Mouse (Mus musculus) midbrain, embryonic 11.5 days (tissue): Measurements from ENCODE around the gene Eml5. TPM values are rescaled to one million over a fixed set of nuclear protein-coding genes. Genes with fewer than 3 reads are reported as not detected.

Source experiments
- ATAC-seq: fragments of 200-750 bp; cut with Nextera tagmentation; 2 replicates; pipeline ENCODE4 v1.8.0; 2017; ENCODE audit warnings: moderate TSS enrichment, moderate library complexity; ENCODE audit not compliant: low FRiP score
- DNase-seq: peaks from one replicate; pipeline ENCODE4 v3.0.0; 2015; ENCODE audit warnings: low spot score; ENCODE audit errors: missing footprints
- H3K27ac ChIP-seq: fragments of 300-500 bp; sonication (generic); 2 replicates; pipeline ENCODE4 v1.5.1; 2014; ENCODE audit warnings: low read depth, low read length
- H3K27me3 ChIP-seq: fragments of 300-500 bp; sonication (generic); 2 replicates; pipeline ENCODE4 v1.6.1; 2014; ENCODE audit warnings: mild to moderate bottlenecking, low read length, moderate library complexity, mixed read lengths; ENCODE audit not compliant: control insufficient read depth, insufficient read depth
- H3K36me3 ChIP-seq: fragments of 300-500 bp; sonication (generic); 2 replicates; pipeline ENCODE4 v1.6.1; 2014; ENCODE audit warnings: mild to moderate bottlenecking, low read length, moderate library complexity, mixed read lengths; ENCODE audit not compliant: control insufficient read depth, insufficient read depth
- H3K4me1 ChIP-seq: fragments of 300-500 bp; sonication (generic); 2 replicates; pipeline ENCODE4 v1.6.1; 2014; ENCODE audit warnings: low read length; ENCODE audit not compliant: control insufficient read depth, insufficient read depth
- H3K4me2 ChIP-seq: fragments of 300-500 bp; sonication (generic); 2 replicates; pipeline ENCODE4 v1.6.1; 2014; ENCODE audit warnings: mild to moderate bottlenecking, moderate library complexity
- H3K4me3 ChIP-seq: fragments of 300-500 bp; sonication (generic); 2 replicates; pipeline ENCODE4 v1.5.1; 2014; ENCODE audit warnings: low read depth, low read length
- H3K9ac ChIP-seq: fragments of 300-500 bp; sonication (generic); 2 replicates; pipeline ENCODE4 v1.6.1; 2014; ENCODE audit warnings: low read length
- H3K9me3 ChIP-seq: fragments of 300-500 bp; sonication (generic); 2 replicates; pipeline ENCODE4 v1.6.1; 2016; ENCODE audit warnings: low read length; ENCODE audit not compliant: control insufficient read depth
- WGBS: fragments of 180-500 bp; shearing (Covaris S2); extraction: QIAGEN DNeasy Blood & Tissue Kit; methylation state at CpG from one replicate; pipeline ENCODE4 v1.1.7; 2014; 5-methylcytosine and 5-hydroxymethylcytosine counted together
- polyA plus RNA-seq: library from polyadenylated mRNA; unstranded; fragments of >200 nt; fragmentation: Nextera tagmentation; extraction: Ambion mirVana; gene quantifications from 2 replicates; pipeline ENCODE4 v1.2.1, GENCODE M21; 2014

Eml5 gene
- polyA plus RNA-seq, 1 experiment from 2014 or later: 22.0 TPM

DNA sequence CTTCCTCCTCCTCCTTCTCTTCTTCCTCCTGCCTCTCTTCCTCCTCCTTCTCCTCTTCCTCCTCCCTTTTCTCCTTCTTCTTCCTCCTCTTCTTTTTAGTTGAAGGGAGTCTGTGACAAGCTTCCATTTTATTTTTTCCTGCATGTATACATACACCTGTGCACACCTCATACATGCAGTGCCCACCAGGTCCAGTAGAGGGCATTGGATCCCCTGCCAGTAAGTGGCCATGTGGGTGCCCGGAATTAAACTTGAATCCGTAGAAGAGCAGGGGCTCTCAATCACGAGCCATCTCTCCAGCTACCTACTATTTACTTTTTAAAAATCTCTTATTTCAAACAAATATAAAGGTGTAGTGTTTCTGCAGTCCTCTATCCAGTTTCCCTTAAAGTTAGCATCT lies 50.5 kb downstream of the Eml5 start:
- H3K27me3 ChIP-seq: no peaks in the 10 kb centered on the region
- H3K9me3 ChIP-seq: no peaks in the 10 kb centered on the region
- H3K27ac ChIP-seq: no peak overlapping the region
- ATAC-seq: no peak
- H3K4me3 ChIP-seq: no peak overlapping the region
- 45% methylated on average over 3 of the region's 3 CpGs for WGBS
- DNase-seq: no peak
- H3K36me3 ChIP-seq: peaks cover 2% of the 10 kb centered on the region; the same call in 1 of the 2 replicates
- H3K4me1 ChIP-seq: no peaks in the 10 kb centered on the region
- H3K4me2 ChIP-seq: no peak overlapping the region
- H3K9ac ChIP-seq: no peak overlapping the region

DNA sequence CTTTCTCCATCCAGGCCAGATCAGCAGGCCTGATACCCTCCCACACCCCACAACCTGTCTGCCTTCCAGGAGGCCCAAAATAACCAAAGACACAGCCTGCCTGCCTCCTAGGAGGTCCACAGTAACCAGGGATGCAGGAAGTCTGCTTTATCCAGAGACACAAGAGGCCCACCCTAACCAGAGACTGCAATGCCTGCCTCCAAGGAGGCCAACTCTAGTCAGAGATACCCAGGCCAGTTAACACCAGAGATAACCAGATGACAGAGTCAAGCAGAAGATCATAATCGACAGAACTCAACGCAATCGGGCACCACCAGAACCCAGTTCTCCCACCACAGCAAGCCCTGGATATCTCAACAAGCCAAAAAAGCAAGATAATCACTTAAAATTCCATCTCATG lies 56.5 kb downstream of the Eml5 start:
- peaks cover 4% of the 10 kb centered on the region for H3K36me3 ChIP-seq
- H3K9ac ChIP-seq: no peak overlapping the region
- 97% methylated on average over 3 of the region's 3 CpGs for WGBS
- ATAC-seq (no peak), DNase-seq (no peak)
- no peak overlapping the region for H3K4me3 ChIP-seq
- no peaks in the 10 kb centered on the region for H3K27me3 ChIP-seq
- H3K4me1 ChIP-seq: no peaks in the 10 kb centered on the region
- H3K27ac ChIP-seq: no peak overlapping the region
- no peaks in the 10 kb centered on the region for H3K9me3 ChIP-seq
- no peak overlapping the region for H3K4me2 ChIP-seq

DNA sequence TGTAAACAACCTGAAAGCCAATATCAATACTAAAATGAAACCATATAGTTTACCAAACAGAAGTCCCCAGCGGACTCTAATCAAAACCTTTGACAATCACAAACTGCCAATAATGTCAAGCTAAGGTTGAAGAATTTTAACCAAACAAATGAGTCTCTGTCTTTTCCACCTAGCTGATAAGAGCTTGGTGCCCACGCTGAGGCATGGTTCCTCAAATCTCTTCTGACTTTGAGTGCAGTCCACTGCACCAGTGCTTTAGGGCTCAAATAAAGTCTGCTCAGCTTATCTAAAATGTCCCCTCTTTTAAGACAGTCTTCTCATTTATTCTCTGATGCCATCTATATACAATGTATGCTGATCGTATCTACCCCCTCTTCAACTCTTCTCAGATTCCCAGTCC lies 61.1 kb downstream of the Eml5 start:
- H3K27ac ChIP-seq: no peak overlapping the region
- DNase-seq (no peak), ATAC-seq (no peak)
- 88% methylated on average over 3 of the region's 3 CpGs for WGBS
- H3K36me3 ChIP-seq: peaks cover 6% of the 10 kb centered on the region
- H3K27me3 ChIP-seq: no peaks in the 10 kb centered on the region
- H3K9me3 ChIP-seq: no peaks in the 10 kb centered on the region
- H3K4me2 ChIP-seq: no peak overlapping the region
- H3K4me1 ChIP-seq: no peaks in the 10 kb centered on the region
- no peak overlapping the region for H3K4me3 ChIP-seq
- H3K9ac ChIP-seq: no peak overlapping the region

DNA sequence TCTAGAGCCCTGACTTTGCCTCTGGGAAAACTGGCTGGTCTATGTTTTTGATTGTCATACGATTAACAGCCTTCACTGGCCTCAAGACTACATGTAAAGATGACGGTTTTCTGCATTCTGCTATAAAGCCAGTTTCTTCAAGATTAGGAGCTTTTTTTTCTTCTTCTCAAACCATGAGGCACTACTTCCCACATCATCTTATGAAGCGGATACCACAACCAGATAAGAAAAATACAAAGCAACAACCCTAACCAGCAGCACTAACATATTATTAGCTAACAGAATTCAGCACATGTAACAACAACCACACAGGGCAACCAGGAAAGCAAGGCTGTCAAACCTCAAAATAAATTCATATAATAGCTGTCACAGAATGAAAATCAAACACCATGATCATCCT lies 63.3 kb downstream of the Eml5 start:
- Histone ChIP-seq H3K9ac (no peak overlapping the region), H3K4me1 (no peaks in the 10 kb centered on the region), H3K9me3 (no peaks in the 10 kb centered on the region), H3K36me3 (peaks cover 6% of the 10 kb centered on the region), H3K27me3 (no peaks in the 10 kb centered on the region), H3K27ac (no peak overlapping the region), H3K4me2 (no peak overlapping the region), H3K4me3 (no peak overlapping the region)
- no peak for ATAC-seq
- WGBS: 88% methylated on average over 3 of the region's 3 CpGs
- no peak for DNase-seq

DNA sequence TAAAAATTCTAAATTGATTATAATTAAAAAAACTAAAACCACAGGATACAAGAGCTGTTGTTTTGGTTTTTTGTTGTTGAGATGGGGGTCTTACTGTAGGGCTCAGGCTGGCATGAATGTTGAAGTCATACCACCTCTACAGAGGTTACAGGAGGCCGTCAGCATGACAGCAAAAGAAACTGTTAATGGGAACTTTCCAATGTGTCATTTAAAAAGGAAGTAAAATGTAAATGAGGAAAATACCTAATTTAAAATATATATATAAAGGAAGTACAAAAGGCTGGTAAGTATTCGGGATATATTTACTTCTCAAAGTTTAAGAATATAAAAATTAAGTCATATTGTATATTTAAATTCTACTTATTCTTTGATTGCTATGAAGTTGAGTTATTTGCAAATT lies 65.8 kb downstream of the Eml5 start:
- 89% methylated on average over 2 of the region's 2 CpGs for WGBS
- Histone ChIP-seq H3K27me3 (no peaks in the 10 kb centered on the region), H3K4me1 (no peaks in the 10 kb centered on the region), H3K4me3 (no peak overlapping the region), H3K36me3 (0 out of 2 replicates have a peak, but pooled peaks cover 2% of the 10 kb centered on the region), H3K27ac (no peak overlapping the region), H3K4me2 (no peak overlapping the region), H3K9me3 (no peaks in the 10 kb centered on the region), H3K9ac (no peak overlapping the region)
- ATAC-seq (no peak), DNase-seq (no peak)

DNA sequence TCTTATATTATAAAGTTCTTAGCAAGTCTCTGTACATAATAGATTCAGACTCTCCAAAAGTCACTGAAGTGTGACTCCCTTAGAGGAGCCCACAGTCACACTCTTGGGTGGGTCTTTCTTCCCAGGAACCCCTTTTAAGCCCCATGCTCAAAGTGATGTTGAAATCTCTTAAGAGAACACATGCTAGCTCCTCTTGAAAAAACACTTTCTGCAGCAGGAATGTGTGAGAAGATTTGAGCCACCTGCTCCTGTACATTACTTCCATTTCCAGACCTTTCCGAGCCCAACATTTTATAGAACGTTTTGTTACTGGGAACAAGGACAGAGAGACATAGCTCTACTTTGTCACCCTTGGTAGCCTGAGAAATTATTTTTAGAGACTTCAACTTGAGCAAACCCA lies 66.4 kb downstream of the Eml5 start:
- Histone ChIP-seq H3K9ac (no peak overlapping the region), H3K4me2 (no peak overlapping the region), H3K4me3 (no peak overlapping the region), H3K27me3 (no peaks in the 10 kb centered on the region), H3K9me3 (no peaks in the 10 kb centered on the region), H3K4me1 (no peaks in the 10 kb centered on the region), H3K36me3 (0 out of 2 replicates have a peak, but pooled peaks cover 2% of the 10 kb centered on the region), H3K27ac (no peak overlapping the region)
- no peak for DNase-seq
- no peak for ATAC-seq
- WGBS: 96% methylated on average over 2 of the region's 2 CpGs

DNA sequence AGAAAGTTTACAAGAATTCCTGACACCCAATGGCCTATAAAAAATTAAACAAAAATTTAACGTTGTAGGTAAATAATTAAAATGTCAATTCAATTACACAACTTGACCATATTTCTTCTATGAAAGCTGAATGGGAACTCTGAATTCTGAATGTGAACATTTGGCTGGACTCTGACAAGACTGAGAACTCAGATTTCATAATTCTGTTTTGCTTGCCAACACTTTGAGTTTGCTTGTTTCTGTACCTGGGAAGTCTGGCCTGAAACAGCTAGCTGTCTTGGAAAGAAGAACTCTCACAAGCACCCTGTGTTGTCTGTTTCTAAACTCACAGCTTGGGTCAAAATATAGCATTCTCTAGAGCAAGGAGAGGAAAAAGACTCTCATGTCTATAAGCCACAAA lies 67.4 kb downstream of the Eml5 start:
- 93% methylated on average over 1 of the region's 1 CpGs for WGBS
- DNase-seq (no peak), ATAC-seq (no peak)
- Histone ChIP-seq H3K4me1 (no peaks in the 10 kb centered on the region), H3K27ac (no peak overlapping the region), H3K27me3 (no peaks in the 10 kb centered on the region), H3K4me3 (no peak overlapping the region), H3K36me3 (peaks cover 2% of the 10 kb centered on the region; the same call in 1 of the 2 replicates), H3K4me2 (no peak overlapping the region), H3K9me3 (no peaks in the 10 kb centered on the region), H3K9ac (no peak overlapping the region)

DNA sequence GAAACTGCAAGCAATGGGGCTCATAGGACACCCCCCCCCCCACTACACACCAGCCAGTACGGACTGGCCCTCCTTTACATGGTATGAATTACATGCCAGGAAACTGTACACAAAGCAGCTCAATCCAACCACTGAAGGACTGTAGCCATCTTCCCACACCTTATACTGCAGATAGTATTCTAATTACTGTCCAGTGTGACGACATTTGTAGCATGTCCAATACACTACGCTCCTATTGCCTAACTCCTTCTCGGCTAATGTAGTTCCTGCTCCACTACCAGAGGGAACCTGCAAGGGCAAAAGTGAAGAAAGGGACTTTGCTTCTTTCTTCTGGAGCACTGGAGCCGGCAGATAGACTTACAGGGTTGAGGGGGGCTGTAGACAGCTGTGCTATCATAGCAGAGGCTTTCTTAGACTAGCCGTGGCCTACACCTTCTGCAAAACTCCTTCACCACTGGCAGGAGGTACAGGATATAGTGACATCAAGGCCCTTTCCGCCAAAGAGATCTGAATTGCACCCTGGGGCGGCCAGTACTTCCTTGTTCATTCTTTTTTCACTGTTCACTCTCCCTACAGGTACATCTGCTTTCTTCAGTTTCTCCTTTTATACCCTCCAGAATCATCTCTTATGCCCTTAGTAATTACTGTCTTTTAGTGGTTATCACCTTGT lies 68.2 kb downstream of the Eml5 start:
- Histone ChIP-seq H3K27me3 (no peaks in the 10 kb centered on the region), H3K27ac (no peak overlapping the region), H3K9ac (no peak overlapping the region), H3K9me3 (no peaks in the 10 kb centered on the region), H3K4me2 (no peak overlapping the region), H3K36me3 (peaks cover 2% of the 10 kb centered on the region; the same call in 1 of the 2 replicates), H3K4me1 (no peaks in the 10 kb centered on the region), H3K4me3 (no peak overlapping the region)
- 91% methylated on average over 8 of the region's 8 CpGs for WGBS
- DNase-seq: no peak
- no peak for ATAC-seq

DNA sequence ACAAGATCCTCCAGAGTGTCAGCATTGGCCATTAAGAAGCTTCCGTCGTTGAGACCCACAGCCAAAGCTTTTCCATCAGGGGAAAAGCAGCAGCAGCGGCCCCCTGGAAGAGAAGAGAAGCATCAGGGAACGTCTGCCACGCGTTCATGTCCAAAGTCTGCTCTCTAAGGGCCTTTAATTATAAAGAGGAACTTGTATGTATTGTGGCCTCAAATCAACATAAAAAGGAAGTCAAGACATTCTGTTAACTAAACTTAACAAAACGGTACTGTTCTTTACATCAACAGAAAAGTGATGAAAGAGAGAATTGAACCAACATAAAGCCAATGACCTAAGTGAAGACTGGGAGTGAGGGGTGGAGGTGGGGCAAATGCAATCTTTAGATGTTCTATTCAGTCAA lies 70.2 kb downstream of the Eml5 start:
- H3K4me3 ChIP-seq: no peak overlapping the region
- DNase-seq (no peak), ATAC-seq (no peak)
- H3K9ac ChIP-seq: no peak overlapping the region
- no peaks in the 10 kb centered on the region for H3K27me3 ChIP-seq
- no peaks in the 10 kb centered on the region; the same call in 1 of the 2 replicates for H3K36me3 ChIP-seq
- 90% methylated on average over 7 of the region's 7 CpGs for WGBS
- H3K4me1 ChIP-seq: no peaks in the 10 kb centered on the region
- no peak overlapping the region for H3K4me2 ChIP-seq
- no peaks in the 10 kb centered on the region for H3K9me3 ChIP-seq
- H3K27ac ChIP-seq: no peak overlapping the region
